Mouse (Mus musculus) WW6 (cell line): ENCODE measurements around the gene Camkk2.

Experiments
- DNase-seq: peaks from one replicate; pipeline ENCODE4 v3.0.0-alpha.2; 2013; ENCODE audit warnings: low read depth, low spot score

The Camkk2 gene

DNA sequence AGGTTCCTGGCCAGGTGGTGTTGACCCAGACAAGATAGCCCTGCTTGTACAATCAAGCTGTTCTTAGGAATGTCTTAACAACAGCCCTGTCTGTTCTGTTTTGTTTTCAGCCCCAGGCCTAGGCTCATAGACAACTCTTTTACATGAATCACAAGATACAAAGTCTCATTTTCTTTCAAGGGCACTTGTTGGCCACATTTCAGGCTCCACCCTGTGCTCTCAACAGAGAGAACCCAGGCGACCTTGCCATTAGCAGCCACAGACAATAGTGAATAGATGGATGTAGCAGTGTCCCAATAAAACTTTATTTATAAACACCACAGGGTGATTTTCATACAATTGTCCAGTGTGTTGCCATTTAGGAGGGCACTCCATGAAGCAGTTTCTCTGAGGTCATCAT, 2.9 kb upstream of the Camkk2 start:
- no peak for DNase-seq

GRCm38 (mm10) chr5:122780791-122781432, 1.7 kb upstream of the Camkk2 start:
- no peak for DNase-seq

- no peak for DNase-seq
These were observed 680 bp downstream of the Camkk2 start for GRCm38 (mm10) chr5:122778231-122779226.

GRCm38 (mm10) chr5:122777322-122777721, 1.9 kb downstream of the Camkk2 start:
- DNase-seq, result no peak

DNA sequence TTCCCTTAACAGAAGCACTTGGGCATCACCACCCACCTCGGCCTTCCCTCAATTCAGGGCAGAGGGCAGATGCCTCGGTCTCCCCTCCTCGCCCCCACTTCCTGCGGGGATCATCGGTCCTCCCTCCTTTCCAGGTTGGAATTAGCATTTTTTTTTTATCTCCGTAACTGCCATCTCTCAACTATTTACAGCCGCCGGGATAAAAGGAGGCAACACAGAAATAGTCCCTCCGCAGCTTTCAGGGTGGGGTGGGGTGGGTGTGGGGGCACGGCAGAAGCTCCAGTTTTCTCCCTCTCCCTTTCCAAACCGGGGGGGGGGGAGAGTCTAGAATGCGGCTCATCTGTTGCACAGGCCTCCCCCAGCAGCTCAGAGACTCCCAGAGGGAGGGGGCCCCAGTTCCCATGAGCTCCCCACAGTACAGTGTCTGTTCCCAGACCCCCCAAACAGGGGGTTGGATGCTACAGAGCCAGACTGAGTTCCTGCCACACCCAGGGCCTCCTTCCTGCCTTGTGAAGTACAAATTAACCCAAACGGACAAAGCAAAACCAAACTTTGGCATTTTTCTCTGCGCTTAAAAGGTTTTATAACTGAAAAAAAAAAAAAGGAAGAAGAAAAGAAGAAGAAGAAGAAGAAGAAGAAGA, 3.4 kb downstream of the Camkk2 start:
- DNase-seq, result no peak

GRCm38 (mm10) chr5:122774743-122775611, 4.2 kb downstream of the Camkk2 start:
- no peak for DNase-seq

- DNase-seq, result no peak
These were observed 5.5 kb downstream of the Camkk2 start for GRCm38 (mm10) chr5:122773756-122774155.

- DNase-seq, result no peak
These were observed 7.8 kb downstream of the Camkk2 start for GRCm38 (mm10) chr5:122771428-122771827.

GRCm38 (mm10) chr5:122770806-122771261, 8.4 kb downstream of the Camkk2 start:
- no peak for DNase-seq

DNA sequence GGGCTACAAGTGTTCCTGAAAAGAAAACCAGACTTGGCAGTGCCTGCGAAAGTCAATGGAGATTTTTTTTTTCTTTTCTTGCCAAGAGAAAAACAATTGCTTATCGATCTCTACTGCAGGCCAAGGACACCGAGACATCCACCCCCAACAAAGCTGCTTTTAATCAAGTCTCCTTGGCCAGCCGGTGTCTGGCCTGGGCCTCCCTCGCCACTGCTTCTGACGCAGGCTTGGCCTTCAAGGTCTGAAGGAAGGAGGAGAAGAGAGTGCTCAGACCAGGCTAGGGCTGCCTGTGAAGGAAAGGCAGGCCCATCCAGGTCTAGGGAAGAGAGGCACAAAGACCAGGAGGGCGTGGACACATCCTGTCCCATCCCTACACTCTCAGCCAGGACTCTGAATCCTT, 8.9 kb downstream of the Camkk2 start:
- no peak for DNase-seq

DNA sequence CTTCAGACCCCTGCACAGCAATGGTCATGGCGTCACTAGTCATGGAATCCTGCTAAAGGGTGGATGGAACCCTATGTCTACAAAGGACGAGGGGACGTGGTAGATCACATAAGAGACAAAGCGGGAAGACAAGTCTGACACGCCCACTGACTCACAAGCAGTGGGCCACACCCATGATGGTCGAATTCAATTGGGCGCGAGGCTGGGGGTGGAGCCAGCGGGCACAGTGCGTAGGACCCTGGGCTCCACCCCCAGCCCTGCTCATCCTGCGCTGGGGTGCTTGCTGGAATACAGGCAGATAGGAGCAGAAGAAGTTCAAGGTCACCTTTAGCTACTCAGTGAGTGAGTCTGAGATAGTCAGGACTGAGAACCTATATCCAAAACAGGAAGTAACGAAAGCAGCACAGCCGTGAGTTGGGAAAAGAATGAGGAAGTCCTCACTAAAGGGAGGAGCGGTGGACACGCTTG, 10.1 kb downstream of the Camkk2 start:
- DNase-seq, result no peak

GRCm38 (mm10) chr5:122767283-122767682, 11.9 kb downstream of the Camkk2 start:
- DNase-seq, result no peak

DNA sequence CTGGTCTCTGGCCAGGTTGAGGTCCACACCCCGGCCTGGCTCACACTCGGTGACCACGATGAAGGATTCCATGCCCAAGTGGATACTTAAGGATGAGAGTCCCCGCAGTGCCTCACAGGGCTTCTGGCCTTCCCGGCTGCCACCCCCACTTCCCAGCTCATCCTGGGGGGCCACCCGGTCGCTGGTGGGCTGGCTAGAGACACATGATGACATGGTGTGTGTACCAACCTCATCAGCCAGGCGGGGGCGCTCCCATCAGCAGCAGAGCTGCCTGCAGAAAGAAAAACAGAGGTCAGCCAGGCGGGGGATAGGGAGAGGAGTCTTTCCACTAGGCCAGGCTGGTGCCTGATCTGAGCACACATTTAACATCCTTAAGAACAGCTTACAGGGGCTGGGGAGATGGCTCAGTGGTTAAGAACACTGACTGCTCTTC, 15.2 kb downstream of the Camkk2 start:
- no peak for DNase-seq

- no peak for DNase-seq
These were observed 15.8 kb downstream of the Camkk2 start for GRCm38 (mm10) chr5:122763271-122764031.

- no peak for DNase-seq
These were observed 22.5 kb downstream of the Camkk2 start for GRCm38 (mm10) chr5:122756680-122757079.

DNA sequence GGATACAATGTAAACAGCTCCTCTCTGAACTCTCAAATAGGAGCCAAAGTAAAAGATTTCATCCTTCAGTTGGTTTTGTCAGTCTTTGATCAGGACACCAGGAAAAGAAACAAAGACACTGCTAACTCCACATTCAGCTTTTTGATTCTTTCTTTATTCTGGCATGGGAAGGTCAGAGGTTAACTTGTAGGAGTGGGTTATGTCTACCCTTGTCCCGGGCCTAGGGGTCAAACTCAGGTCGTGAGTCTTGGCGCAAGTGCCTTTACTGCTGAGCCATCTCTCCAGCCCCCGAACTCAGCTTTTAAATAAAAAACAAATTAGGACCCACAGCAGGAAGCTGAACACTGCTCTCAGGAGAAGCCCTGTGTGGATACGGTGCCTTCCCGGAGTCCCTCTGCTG, 23.1 kb downstream of the Camkk2 start:
- DNase-seq, result no peak

DNA sequence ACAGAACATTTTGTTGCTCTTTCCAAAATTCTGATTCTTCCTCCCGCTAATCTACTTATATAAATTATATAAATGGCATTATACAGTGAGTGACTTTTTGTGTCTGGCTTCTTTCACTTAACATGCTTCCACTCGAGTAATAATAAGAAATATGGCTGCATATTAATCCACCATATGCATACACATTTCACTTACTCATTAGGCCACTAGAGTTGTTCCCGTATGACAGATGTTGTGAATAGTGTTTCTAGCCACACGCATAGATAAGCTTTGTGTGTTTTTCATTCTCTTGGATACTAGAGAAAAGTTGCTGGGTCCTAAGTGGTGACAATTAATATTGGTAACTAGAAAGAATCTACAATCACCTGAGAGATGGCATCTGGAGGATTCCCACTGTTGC, 23.6 kb downstream of the Camkk2 start:
- DNase-seq, result no peak

- DNase-seq, result no peak
These were observed 24.7 kb downstream of the Camkk2 start for GRCm38 (mm10) chr5:122754477-122754876.

DNA sequence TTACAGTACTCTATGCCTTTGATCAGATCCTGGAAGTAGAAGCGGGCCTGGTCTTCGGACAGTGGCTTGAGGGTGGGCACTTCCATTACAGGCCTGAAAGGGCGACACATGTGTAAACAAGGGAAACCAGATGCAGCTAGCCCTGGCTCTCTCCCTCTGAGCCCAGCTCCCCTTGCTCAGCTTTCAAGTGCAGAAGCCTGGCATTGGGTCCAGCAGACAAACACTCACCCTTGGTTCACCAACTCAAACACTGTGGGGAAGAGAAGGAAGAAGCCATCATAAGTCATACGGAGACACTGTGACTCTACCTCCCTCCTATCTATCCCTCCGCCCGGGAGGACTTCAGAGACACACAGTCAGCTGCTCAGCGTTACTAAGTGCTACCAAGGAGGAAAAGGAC, 31.3 kb downstream of the Camkk2 start:
- no peak for DNase-seq

DNA sequence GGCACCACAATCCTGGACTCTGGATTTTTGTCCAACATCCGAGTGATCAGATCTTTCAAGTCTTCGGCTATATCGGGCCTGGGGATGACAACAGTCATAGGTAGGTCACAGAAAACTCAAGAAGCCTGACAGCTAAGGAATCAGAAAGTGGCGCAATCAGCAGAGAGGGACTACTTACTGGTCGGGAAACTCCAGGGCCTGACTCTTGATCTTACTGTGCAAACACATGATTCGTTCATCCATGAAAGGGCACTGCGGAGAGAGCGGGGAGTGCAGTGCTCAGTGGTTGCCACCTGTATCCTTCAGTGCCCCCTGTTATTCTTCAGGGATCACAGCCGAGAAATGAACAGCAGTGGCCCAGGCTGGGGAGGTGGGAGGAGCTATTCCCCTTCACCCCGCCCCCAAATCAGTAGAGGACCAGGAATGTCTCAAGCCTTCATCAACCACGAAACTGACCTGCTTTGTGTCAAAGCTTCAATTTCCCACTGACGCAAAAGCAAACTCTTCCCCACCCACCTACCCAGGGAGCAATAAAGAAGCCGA, 35.3 kb downstream of the Camkk2 start:
- DNase-seq, result no peak
